Mouse (Mus musculus) lung, postnatal 4 days (tissue): ENCODE measurements around the gene Tfr2.

Experiments
- DNase-seq, 2 experiments: peaks; one replicate each; pipeline ENCODE4 v3.0.0; 2021

The Tfr2 gene

GRCm38 (mm10) chr5:137539291-137539801, 30.3 kb upstream of the Tfr2 start:
- DNase-seq = no peak

GRCm38 (mm10) chr5:137540991-137541390, 28.6 kb upstream of the Tfr2 start:
- DNase-seq = no peak

GRCm38 (mm10) chr5:137541768-137542540, 27.7 kb upstream of the Tfr2 start:
- DNase-seq = no peak

- DNase-seq = no peak
Measured at GRCm38 (mm10) chr5:137544926-137545325, 24.7 kb upstream of the Tfr2 start.

GRCm38 (mm10) chr5:137545596-137545995, 24.0 kb upstream of the Tfr2 start:
- no peak for DNase-seq

- DNase-seq = no peak
Measured at GRCm38 (mm10) chr5:137549840-137550239, 19.8 kb upstream of the Tfr2 start.

GRCm38 (mm10) chr5:137551119-137551518, 18.5 kb upstream of the Tfr2 start:
- DNase-seq = peak in 1 of 2 experiments; percentile 24

- DNase-seq = no peak
Measured at GRCm38 (mm10) chr5:137553000-137553399, 16.6 kb upstream of the Tfr2 start.

GRCm38 (mm10) chr5:137553411-137553837, 16.2 kb upstream of the Tfr2 start, which contains the start of gene Actl6b:
Gene Actl6b (plus strand): TSS chr5:137553517.
- peak; percentile 76 to 78 for DNase-seq

- DNase-seq = no peak
Measured at GRCm38 (mm10) chr5:137553898-137554297, 15.7 kb upstream of the Tfr2 start.

- DNase-seq = no peak
Measured at GRCm38 (mm10) chr5:137561556-137561955, 8.1 kb upstream of the Tfr2 start.

GRCm38 (mm10) chr5:137562965-137563364, 6.7 kb upstream of the Tfr2 start:
- DNase-seq = no peak

- DNase-seq = no peak
Measured at GRCm38 (mm10) chr5:137565744-137566143, 3.9 kb upstream of the Tfr2 start.

GRCm38 (mm10) chr5:137566416-137566815, 3.2 kb upstream of the Tfr2 start:
- no peak for DNase-seq

GRCm38 (mm10) chr5:137568223-137568798, 1.3 kb upstream of the Tfr2 start:
- no peak for DNase-seq

- no peak for DNase-seq
Measured at GRCm38 (mm10) chr5:137569031-137569430, 609 bp upstream of the Tfr2 start.

- DNase-seq = no peak
Measured at GRCm38 (mm10) chr5:137570181-137570580, 541 bp downstream of the Tfr2 start.

- DNase-seq = no peak
Measured at GRCm38 (mm10) chr5:137570691-137571586, 1.3 kb downstream of the Tfr2 start.

GRCm38 (mm10) chr5:137574470-137574901, 4.8 kb downstream of the Tfr2 start:
- peak; percentile 49 for DNase-seq

GRCm38 (mm10) chr5:137580246-137580645, 10.6 kb downstream of the Tfr2 start:
- no peak for DNase-seq

GRCm38 (mm10) chr5:137582702-137583101, 13.1 kb downstream of the Tfr2 start:
- DNase-seq = peak in 1 of 2 experiments; percentile 16

GRCm38 (mm10) chr5:137583670-137584169, 14.1 kb downstream of the Tfr2 start:
- peak; percentile 46 to 72 for DNase-seq

- DNase-seq = peak; percentile 70 to 79
Measured at GRCm38 (mm10) chr5:137584976-137585375, 15.3 kb downstream of the Tfr2 start.
